Mouse (Mus musculus) lung, embryonic 14.5 days (tissue): ENCODE results near the gene Mms22l. TPM values are rescaled to one million over a fixed set of nuclear protein-coding genes. Genes with fewer than 3 reads are reported as not detected.
A peak's percentile ranks its signal among the peaks of the same experiment; 100 is the strongest.

ENCODE experiments used
- ATAC-seq: fragments of 200-750 bp; cut with Nextera tagmentation; 2 replicates; pipeline ENCODE4 v1.8.0; 2017; ENCODE audit warnings: mild to moderate bottlenecking, moderate TSS enrichment, moderate library complexity; ENCODE audit not compliant: insufficient read depth
- DNase-seq: peaks from one replicate; pipeline ENCODE4 v3.0.0-alpha.2; 2015
- H3K27ac ChIP-seq: fragments of 300-500 bp; sonication (generic); 2 replicates; pipeline ENCODE4 v1.5.1; 2014; ENCODE audit warnings: low read depth, mild to moderate bottlenecking, moderate library complexity
- H3K27me3 ChIP-seq: fragments of 300-500 bp; sonication (generic); 2 replicates; pipeline ENCODE4 v1.6.1; 2014; ENCODE audit warnings: low read length, control low read depth; ENCODE audit not compliant: insufficient read depth
- H3K36me3 ChIP-seq: fragments of 300-500 bp; sonication (generic); 2 replicates; pipeline ENCODE4 v1.6.1; 2014; ENCODE audit warnings: control low read depth; ENCODE audit not compliant: insufficient read depth
- H3K4me1 ChIP-seq: fragments of 300-500 bp; sonication (generic); 2 replicates; pipeline ENCODE4 v1.6.1; 2014; ENCODE audit warnings: antibody characterized with exemption, control low read depth; ENCODE audit not compliant: insufficient read depth
- H3K4me2 ChIP-seq: fragments of 300-500 bp; sonication (generic); 2 replicates; pipeline ENCODE4 v1.6.1; 2014; ENCODE audit warnings: mild to moderate bottlenecking
- H3K4me3 ChIP-seq: fragments of 300-500 bp; sonication (generic); 2 replicates; pipeline ENCODE4 v1.5.1; 2014; ENCODE audit warnings: low read depth, low read length
- H3K9ac ChIP-seq: fragments of 300-500 bp; sonication (generic); 2 replicates; pipeline ENCODE4 v1.6.1; 2014
- H3K9me3 ChIP-seq: fragments of 300-500 bp; sonication (generic); 2 replicates; pipeline ENCODE4 v1.6.1; 2016; ENCODE audit warnings: low read depth, low read length, control low read depth
- CTCF ChIP-seq: IDR thresholded peaks from 2 replicates; pipeline ENCODE4 v1.5.1; 2016; ENCODE audit warnings: antibody characterized with exemption, low read depth
- WGBS: fragments of 180-500 bp; shearing (Covaris S2); extraction: QIAGEN DNeasy Blood & Tissue Kit; methylation state at CpG from one replicate; pipeline ENCODE4 v1.1.7; 2014; 5-methylcytosine and 5-hydroxymethylcytosine counted together
- polyA plus RNA-seq: library from polyadenylated mRNA; unstranded; fragments of >200 nt; fragmentation: Nextera tagmentation; extraction: Ambion mirVana; gene quantifications from 2 replicates; pipeline ENCODE4 v1.2.1, GENCODE M21; 2014

The Mms22l gene
- polyA plus RNA-seq, 1 experiment from 2014 or later, result 42.5 TPM

- Histone ChIP-seq H3K27ac (no peak overlapping the region), H3K4me3 (no peak overlapping the region), H3K4me2 (no peak overlapping the region), H3K9me3 (no peaks in the 10 kb centered on the region), H3K9ac (no peak overlapping the region), H3K27me3 (no peaks in the 10 kb centered on the region), H3K4me1 (no peaks in the 10 kb centered on the region), H3K36me3 (no peaks in the 10 kb centered on the region)
- 42% methylated on average over 6 of the region's 6 CpGs for WGBS
- no peak for TF ChIP-seq CTCF
- DNase-seq (peak; percentile 9), ATAC-seq (no peak)
Measured at GRCm38 (mm10) chr4:24556116-24556820, 60.0 kb downstream of the Mms22l start.

GRCm38 (mm10) chr4:24557149-24557548, 60.9 kb downstream of the Mms22l start:
- Histone ChIP-seq H3K9me3 (no peaks in the 10 kb centered on the region), H3K27me3 (no peaks in the 10 kb centered on the region), H3K4me3 (no peak overlapping the region), H3K4me1 (no peaks in the 10 kb centered on the region), H3K4me2 (no peak overlapping the region), H3K9ac (no peak overlapping the region), H3K36me3 (no peaks in the 10 kb centered on the region), H3K27ac (no peak overlapping the region)
- WGBS, result 70% methylated on average over 4 of the region's 4 CpGs
- no peak for TF ChIP-seq CTCF
- DNase-seq, result no peak
- no peak for ATAC-seq

GRCm38 (mm10) chr4:24568026-24568425, 71.8 kb downstream of the Mms22l start:
- H3K4me1 ChIP-seq, result no peaks in the 10 kb centered on the region
- H3K9ac ChIP-seq, result no peak overlapping the region
- ATAC-seq (no peak), DNase-seq (no peak)
- H3K36me3 ChIP-seq, result 0 out of 2 replicates have a peak, but pooled peaks cover 3% of the 10 kb centered on the region
- H3K9me3 ChIP-seq, result no peaks in the 10 kb centered on the region
- no peaks in the 10 kb centered on the region for H3K27me3 ChIP-seq
- H3K27ac ChIP-seq, result no peak overlapping the region
- no peak overlapping the region for H3K4me3 ChIP-seq
- WGBS, result 75% methylated on average over 6 of the region's 6 CpGs
- H3K4me2 ChIP-seq, result no peak overlapping the region
- TF ChIP-seq CTCF, result no peak

GRCm38 (mm10) chr4:24568989-24569556, 72.8 kb downstream of the Mms22l start:
- H3K36me3 ChIP-seq, result 0 out of 2 replicates have a peak, but pooled peaks cover 3% of the 10 kb centered on the region
- no peak overlapping the region for H3K4me3 ChIP-seq
- H3K9ac ChIP-seq, result no peak overlapping the region
- H3K27ac ChIP-seq, result no peak overlapping the region
- 87% methylated on average over 7 of the region's 7 CpGs for WGBS
- no peak for TF ChIP-seq CTCF
- no peaks in the 10 kb centered on the region for H3K4me1 ChIP-seq
- H3K9me3 ChIP-seq, result no peaks in the 10 kb centered on the region
- H3K4me2 ChIP-seq, result no peak overlapping the region
- H3K27me3 ChIP-seq, result no peaks in the 10 kb centered on the region
- ATAC-seq (no peak), DNase-seq (no peak)

- peaks cover 15% of the 10 kb centered on the region; the same call in 1 of the 2 replicates for H3K36me3 ChIP-seq
- no peak overlapping the region for H3K27ac ChIP-seq
- H3K9ac ChIP-seq, result no peak overlapping the region
- TF ChIP-seq CTCF, result peak; percentile 87
- H3K9me3 ChIP-seq, result no peaks in the 10 kb centered on the region
- H3K4me2 ChIP-seq, result no peak overlapping the region
- no peaks in the 10 kb centered on the region for H3K4me1 ChIP-seq
- WGBS, result 12% methylated on average over 6 of the region's 6 CpGs
- DNase-seq (peak; percentile 86), ATAC-seq (peak; percentile 74; the same call in 1 of the 2 replicates)
- H3K27me3 ChIP-seq, result no peaks in the 10 kb centered on the region
- H3K4me3 ChIP-seq, result no peak overlapping the region
Measured at GRCm38 (mm10) chr4:24574276-24574675, 78.0 kb downstream of the Mms22l start.

- no peak for DNase-seq
- no peak for TF ChIP-seq CTCF
- H3K9ac ChIP-seq, result no peak overlapping the region
Measured at GRCm38 (mm10) chr4:24577594-24577993, 81.3 kb downstream of the Mms22l start.

GRCm38 (mm10) chr4:24582295-24582694, 86.0 kb downstream of the Mms22l start:
- Histone ChIP-seq H3K27ac (no peak overlapping the region), H3K4me3 (no peak overlapping the region), H3K4me2 (no peak overlapping the region), H3K9me3 (no peaks in the 10 kb centered on the region), H3K36me3 (peaks cover 24% of the 10 kb centered on the region; the same call in 1 of the 2 replicates), H3K27me3 (no peaks in the 10 kb centered on the region), H3K9ac (no peak overlapping the region), H3K4me1 (no peaks in the 10 kb centered on the region)
- DNase-seq, result no peak
- TF ChIP-seq CTCF, result no peak
- 33% methylated on average over 1 of the region's 1 CpGs for WGBS
- no peak for ATAC-seq

More at GRCm38 (mm10) chr4:24577594-24577993, 81.3 kb downstream of the Mms22l start:
- ATAC-seq, result no peak
- Histone ChIP-seq H3K27ac (no peak overlapping the region), H3K4me3 (no peak overlapping the region), H3K4me1 (no peaks in the 10 kb centered on the region), H3K27me3 (no peaks in the 10 kb centered on the region), H3K36me3 (peaks cover 20% of the 10 kb centered on the region; the same call in 1 of the 2 replicates), H3K4me2 (no peak overlapping the region), H3K9me3 (no peaks in the 10 kb centered on the region)
- WGBS, result 94% methylated on average over 5 of the region's 5 CpGs
